Mouse (Mus musculus): ENCODE data around the gene C1rl.
"Not testable (repeated sequence)": the region's sequence is repeated elsewhere in the genome, so short reads cannot be mapped to it uniquely, and the experiment has no call there.

C1rl gene

DNA sequence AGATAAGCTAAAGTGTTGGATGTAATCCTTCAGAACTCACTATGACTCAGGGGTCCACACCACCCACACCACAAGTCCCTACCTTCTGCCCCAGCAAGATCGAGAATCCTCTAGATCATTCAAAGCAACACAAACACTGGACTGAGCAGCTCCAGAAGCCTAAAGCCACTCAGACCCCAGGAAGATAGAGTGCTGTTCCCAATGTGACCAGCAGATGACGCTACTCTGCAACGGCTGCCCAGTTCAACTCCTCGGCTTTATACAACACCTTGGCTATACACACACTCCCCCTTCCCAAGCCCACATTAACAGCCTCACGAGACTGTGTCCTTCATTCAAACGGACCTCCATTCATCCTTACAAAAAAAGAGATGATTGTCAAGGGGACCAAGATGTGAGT lies 20.1 kb upstream of the C1rl start:
- in situ Hi-C loops (cut with MboI, MseI): no loop called here

DNA sequence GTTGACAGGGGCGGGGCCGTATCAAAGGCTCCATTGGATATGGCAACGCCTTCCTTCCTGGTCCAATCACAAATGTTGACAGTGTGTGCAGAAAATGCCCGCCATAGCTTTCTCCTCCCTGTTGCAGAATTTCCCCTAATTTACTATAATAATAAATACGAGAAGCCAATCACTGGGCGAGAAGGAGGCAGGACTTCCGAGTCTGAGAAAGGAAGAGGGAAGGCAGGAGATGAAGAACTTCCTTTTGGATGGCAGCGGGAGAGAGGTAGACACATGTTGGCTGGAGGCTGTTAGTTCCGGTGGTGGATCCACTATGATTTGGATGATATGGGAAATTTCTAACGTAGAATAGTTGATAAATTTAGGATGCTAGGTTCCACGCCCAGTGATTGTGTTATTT lies 18.3 kb upstream of the C1rl start:
- in situ Hi-C loops (cut with MboI, MseI): loop anchor here in 1 of 2 experiments (5.0 kb wide), 1 partner anchor 52 kb away; no protein-coding TSS in a partner anchor

DNA sequence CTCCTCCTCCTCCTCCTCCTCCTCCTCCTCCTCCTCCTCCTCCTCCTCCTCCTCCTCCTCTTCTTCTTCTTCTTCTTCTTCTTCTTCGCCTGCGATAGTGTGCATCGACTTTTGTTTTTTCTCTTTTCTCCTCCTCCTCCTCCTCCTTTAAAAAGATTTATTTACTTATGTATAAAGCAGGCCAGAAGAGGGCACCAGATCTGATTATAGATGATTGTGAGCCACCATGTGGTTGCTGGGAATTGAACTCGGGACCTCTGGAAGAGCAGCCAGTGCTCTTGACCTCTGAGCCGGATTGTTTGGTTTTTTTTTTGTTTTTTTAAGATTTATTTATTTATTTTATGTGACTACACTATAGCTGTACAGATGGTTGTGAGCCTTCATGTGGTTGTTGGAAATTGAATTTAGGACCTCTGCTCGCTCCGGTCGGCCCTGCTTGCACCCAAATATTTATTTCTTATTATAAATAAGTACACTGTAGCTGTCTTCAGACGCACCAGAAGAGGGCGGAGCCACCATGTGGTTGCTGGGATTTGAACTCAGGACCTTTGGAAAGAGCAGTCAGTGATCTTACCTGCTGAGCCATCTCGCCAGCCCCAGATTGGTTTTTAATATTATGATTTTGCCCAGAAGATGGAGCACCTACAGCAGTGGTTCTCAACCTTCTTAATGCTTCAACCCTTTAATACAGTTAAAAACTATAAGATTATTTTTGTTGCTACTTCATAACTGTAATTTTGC lies 17.4 kb upstream of the C1rl start:
- in situ Hi-C loops (cut with MboI, MseI): loop anchor here in 1 of 2 experiments (5.0 kb wide), 1 partner anchor 53 kb away; no protein-coding TSS in a partner anchor

DNA sequence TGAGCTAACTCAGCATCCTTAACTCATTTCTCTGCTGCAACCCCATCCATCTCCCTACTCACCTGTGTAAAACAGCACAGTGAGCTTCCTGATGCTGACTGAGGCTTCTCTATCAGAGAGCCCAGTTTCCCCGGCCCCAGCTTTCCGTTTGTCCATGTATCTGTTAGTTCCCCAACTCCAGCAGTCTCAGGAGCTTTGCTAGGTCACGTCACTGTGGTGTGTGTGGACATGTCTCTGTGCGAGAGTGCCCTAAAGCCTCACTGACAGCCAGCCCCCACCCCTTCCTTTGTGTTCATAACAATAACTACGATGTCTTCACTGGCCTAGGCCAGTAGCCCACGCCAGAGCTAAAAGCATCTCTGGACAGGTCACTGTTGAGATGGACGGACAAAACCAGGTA lies 16.7 kb upstream of the C1rl start:
- in situ Hi-C loops (cut with MboI, MseI): loop anchor here in 1 of 2 experiments (5.0 kb wide), 1 partner anchor 54 kb away; no protein-coding TSS in a partner anchor

DNA sequence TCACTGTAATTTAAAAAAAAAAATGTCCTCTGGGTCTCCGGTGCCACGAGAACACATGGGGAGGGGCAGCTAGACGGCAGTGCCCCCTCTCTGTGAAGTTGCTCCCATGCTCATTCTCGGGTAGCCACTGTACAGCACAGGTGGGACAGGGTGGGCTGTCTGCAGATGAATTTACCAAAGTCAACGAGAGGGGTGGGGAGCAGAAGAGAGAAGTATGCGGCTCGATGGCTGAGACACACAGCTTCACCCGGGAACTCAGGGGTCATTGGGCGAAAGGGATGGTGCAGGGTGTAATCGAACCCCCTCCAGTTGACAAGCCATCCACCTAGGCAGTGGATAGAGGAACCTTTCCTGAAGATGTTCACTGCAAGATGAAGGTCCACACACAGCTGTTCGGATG lies 16.1 kb upstream of the C1rl start:
- in situ Hi-C loops (cut with MboI, MseI): loop anchor here in 1 of 2 experiments (5.0 kb wide), 1 partner anchor 54 kb away; no protein-coding TSS in a partner anchor

DNA sequence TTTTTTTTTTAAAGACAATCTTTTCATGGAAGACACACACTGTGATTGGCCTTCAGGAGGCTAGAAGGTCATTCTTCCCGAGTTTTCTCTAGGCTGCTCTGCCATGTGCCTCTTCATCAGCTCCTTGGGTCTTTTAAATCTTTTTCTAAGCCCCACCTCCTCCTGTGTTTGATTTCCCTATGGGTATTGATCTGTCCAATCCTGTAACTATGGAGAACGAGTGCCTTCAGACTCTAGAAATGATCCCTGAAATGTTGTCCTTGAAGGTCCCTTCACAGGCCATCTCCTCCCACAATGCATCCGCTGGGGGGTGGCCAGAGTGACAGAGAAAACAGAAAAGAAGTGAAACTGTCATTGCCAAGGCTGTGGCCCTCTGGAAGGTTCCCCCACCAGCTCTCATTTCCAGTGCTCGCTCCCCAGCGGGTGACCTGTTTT lies 15.7 kb upstream of the C1rl start:
- in situ Hi-C loops (cut with MboI, MseI): loop anchor here in 1 of 2 experiments (5.0 kb wide), 1 partner anchor 55 kb away; no protein-coding TSS in a partner anchor

DNA sequence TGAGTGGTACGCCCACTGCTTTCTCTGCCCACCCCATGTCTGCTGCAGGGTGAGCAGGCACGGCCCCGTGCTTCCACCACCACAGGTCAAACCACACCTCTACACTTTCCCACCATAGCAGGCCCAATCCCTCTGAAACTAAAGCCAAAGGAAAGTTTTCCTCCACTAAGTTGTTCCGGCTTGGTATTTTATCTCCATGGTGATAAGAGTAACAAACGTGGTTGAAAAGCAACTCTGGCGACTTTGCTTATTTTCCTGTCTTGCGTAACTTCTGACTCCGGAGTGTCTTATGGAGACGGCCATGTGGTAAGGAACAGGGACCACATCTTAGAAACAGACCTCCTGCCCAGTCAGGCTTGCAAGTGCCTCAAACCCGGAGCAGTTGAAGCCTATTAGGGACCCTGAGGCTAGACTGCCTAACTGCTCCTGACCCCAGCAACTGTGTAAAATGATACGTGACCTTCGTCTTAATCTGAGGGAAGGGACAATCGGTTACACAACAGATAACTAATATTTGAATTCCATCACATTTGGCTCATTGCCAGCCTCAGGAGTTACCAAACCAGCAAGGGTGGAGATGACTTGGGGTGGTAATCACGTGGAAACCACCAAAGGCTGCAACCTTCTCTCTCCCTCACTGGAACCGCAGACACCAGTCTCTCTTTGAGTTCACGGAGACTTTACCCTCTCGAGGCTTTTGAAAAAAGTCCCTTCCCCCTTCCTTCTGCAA lies 14.8 kb upstream of the C1rl start:
- in situ Hi-C loops (cut with MboI, MseI): loop anchor here in 1 of 2 experiments (5.0 kb wide), 1 partner anchor 56 kb away; no protein-coding TSS in a partner anchor

DNA sequence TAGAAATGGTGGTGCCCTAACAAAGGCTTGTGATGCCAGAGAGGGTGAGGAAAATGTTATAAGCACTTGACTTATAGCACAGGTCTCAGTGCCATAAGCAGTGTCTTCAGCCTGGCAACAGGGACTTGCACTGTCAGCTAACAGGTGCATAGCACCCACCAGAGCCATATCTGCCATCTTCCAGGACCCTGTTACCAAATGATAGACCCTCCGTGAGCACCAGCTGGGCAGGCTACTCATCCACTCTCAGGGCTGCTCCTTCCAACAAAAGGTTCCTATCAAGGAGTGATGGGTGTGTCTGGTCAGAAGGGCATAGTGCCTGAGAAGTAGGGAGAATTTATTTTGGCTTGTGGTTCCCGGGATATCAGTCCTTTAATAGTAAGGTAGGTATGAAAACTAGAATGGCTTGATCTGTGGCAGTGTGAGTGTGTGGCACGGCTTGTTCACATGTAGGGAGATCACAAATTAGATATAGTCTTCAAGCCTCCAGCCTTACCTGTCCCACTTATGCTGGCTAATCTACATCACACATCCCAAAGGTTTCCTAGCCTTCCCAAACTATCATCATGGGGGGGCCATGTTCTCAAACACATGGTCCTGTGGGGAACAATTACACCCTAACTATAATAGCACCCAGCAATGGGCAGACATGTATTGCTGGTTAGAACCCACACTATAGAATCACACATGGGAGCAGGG lies 13.9 kb upstream of the C1rl start:
- in situ Hi-C loops (cut with MboI, MseI): loop anchor here in 1 of 2 experiments (5.0 kb wide), 1 partner anchor 57 kb away; no protein-coding TSS in a partner anchor

DNA sequence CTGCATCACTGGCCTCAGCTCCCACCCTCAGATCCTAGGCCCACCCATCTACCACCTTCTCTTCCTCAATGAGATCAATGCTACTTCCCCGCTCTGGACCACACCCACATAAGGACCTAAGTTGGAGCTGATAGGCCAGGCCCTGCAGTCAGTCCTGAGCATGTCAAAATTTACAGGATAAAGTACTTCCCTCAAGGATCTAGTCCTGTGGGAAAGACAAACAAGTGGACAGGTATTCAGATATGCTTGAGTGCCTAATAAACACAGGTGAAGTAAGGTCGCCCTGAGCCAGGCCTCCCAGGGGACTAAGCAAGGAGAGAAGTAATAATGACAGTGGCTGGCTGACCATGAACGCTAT lies 13.4 kb upstream of the C1rl start:
- in situ Hi-C loops (cut with MboI, MseI): loop anchor here in 1 of 2 experiments (5.0 kb wide), 1 partner anchor 57 kb away; no protein-coding TSS in a partner anchor

DNA sequence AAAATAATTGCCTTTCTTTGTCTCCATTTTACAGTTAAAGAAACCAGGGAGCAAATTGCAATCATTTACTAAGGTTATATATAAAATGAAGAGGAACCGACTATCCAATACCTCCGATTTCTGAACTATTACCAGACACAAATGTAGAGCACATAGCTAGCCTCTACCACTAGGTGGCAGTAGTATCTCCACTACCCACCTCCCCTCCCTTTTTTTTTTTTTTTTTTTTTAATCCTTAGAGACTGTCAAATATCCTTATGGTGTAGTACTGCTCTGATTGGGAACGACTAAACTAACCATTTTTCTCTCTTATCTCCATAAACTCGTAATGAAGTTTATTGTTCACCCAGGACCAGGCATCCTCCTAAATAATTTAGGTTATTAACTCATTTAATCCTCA lies 12.6 kb upstream of the C1rl start:
- in situ Hi-C loops (cut with MboI, MseI): no loop called here

DNA sequence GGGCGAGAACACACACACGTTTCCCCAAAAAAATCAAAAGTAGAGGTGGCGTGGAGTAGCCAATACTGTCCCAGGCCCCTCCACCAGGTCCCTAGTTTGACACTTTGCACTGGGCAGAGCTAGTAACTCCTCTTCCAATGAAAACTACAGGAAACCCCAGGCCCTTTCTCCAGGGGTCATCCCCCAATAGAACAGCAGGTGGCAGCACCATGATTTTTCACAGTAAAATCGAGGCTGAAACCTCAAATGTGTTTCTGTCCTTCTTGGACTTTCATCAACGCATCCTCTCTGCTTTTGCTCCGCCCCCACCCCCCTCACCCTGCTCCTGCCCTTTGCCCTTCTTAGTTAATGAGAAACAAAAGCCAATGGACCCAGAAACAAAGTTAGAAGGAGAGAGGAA lies 11.3 kb upstream of the C1rl start:
- in situ Hi-C loops (cut with MboI, MseI): no loop called here

DNA sequence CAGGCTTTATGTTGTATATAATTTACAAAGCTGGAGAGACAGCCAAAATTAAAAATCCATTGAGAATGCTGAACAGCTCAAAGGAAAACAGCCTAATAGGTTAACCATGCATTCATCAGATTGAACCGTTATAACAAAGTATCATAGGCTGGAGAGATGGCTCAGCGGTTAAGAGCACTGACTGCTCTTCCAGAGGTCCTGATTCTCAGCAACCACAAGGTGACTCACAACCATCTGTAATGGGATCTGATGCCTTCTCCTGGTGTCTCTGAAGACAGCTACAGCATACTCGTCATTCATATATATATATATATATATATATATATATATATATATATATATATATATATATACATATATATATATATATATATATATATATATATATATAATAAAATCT lies 9.1 kb upstream of the C1rl start:
- in situ Hi-C loops (cut with MboI, MseI): not testable (repeated sequence)

DNA sequence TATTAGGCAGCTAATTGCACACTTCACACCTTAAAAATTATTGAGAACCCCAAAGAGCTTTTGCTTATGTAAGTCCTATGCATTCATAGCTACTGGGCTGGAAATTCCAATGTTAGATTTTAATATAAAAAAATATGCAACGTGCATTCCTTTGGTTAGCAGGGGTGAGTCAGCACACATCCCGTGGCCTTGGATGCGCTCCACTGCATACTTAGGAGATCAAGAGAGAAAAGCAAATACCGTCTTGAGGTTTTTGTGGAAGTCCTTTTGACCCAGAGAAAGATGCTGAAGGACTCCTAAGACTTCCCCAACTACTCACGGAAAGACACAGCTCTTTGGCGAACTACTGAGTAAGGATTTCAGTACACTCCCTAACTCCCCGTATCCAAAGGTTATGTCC lies 8.1 kb upstream of the C1rl start:
- in situ Hi-C loops (cut with MboI, MseI): no loop called here

DNA sequence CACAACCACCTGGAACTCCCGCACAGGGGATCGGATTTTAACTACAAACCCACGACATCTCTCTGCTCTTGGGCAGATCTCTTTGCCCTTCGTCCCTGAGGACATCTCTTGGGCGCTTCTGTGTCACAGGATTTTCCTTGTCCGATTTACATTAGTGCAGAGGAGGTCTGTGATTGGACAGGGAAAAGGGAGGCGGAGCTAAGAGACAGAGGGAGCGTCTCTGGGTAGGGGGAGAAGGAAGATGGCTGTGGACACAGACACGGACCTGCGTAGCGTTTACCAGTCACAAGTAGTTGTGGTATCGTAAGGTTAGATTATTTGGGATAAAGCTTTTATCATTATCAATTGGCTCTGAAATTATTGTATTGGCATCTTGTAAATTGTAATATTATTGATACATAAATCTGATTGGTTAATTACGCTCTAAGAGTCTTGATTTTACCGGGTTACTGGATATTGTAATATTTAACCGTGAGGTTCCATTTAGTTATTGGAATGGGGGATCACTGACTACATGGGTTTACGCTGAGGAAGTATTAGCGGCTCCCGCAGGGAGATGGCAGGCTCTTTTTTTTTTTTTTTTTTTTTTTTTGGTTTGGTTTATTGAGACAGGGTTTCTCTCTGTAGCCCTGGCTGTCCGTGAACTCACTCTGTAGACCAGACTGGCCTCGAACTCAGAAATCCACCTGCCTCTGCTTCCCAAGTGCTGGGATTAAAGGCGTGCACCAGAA lies 7.3 kb upstream of the C1rl start:
- in situ Hi-C loops (cut with MboI, MseI): no loop called here

DNA sequence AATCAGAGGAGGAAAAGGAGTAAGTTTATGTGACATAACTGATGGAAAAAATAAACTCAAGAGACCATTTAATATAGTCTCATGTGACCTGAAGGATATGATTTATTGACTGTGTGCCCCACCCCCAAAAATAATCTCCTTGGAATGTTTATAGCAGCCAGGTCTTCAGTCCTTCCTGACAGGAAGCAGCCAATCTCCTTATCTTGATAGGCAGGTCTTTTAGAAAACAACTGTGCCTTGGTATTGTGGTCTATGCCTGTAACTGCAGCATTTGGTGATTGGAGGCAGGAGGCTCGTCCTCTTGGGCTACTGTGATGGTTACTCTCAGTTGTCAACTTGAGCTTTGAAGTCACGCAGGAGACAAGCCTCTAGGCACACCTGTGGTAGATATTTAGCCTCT lies 5.4 kb upstream of the C1rl start:
- in situ Hi-C loops (cut with MboI, MseI): no loop called here

DNA sequence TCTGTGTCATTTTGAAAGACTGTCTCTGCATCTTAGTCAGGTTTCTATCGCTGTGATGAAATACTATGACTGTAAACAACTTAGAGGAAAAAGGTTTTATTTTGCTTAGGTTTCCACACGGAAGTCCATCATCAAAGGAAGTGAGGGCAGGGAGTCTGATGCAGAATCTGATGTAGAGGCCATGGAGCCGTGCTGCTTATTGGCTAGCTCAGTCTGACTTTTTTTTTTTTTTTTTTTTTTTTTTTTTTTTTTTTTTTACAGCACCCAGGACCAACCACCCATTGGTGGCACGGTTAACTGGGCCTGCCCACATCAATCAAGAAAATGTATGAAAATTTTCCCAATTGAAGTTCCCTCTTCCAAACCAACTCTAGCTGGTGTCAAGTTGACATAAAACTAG lies 4.0 kb upstream of the C1rl start:
- in situ Hi-C loops (cut with MboI, MseI): no loop called here

DNA sequence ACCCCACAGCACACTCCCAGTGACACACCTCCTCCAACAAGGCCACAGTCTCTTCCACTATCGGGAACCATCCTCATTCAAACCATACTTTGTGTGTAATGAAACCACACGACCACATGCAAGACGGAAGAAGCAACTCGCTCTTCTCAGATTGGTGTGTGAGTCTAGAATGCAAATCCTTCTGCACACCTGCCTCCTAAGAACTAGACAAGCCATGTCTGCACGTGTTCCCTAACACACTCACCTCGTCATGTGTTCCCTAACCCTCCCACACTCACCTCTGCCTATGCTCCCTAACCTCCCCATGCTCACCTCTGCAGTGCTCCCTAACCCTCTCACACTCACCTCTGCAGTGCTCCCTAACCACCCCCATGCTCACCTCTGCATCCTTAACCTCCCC lies 1.5 kb upstream of the C1rl start:
- in situ Hi-C loops (cut with MboI, MseI): no loop called here

DNA sequence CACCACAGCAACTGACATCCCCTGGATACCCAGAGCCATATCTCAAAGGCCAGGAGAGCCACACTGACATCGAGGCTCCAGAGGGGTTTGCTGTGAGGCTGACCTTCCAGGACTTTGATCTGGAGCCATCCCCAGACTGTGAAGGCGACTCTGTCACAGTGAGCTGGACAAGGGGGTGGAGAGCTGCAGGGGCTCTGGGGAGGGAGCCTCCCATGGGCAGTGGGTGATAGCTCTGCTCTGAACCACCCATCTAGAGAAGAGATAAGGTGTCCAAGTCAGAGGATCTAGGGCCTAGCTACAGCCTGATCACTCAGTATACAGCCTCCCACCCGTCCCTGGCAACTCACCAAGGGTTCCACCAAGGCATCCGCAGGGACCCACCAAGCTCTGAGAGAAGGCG lies 973 bp downstream of the C1rl start:
- in situ Hi-C loops (cut with MboI, MseI): no loop called here

DNA sequence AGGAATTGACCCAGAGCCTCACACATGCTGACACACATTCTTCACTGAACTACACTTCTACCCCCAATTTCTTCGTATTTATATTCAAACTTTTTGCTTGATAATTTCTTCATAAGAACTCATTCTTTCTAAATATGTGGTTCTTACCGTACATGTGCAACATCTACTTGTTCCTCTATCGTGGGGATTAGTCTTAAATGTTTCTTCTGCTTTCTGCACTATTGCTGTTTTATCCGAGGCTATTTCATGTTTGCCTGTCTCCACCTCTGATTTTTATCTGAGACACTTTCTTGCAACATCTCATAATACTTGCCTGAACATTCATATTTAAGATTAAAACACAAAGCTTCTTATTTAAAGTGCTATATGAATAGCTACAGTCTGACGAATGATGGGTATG lies 3.1 kb downstream of the C1rl start:
- in situ Hi-C loops (cut with MboI, MseI): no loop called here

DNA sequence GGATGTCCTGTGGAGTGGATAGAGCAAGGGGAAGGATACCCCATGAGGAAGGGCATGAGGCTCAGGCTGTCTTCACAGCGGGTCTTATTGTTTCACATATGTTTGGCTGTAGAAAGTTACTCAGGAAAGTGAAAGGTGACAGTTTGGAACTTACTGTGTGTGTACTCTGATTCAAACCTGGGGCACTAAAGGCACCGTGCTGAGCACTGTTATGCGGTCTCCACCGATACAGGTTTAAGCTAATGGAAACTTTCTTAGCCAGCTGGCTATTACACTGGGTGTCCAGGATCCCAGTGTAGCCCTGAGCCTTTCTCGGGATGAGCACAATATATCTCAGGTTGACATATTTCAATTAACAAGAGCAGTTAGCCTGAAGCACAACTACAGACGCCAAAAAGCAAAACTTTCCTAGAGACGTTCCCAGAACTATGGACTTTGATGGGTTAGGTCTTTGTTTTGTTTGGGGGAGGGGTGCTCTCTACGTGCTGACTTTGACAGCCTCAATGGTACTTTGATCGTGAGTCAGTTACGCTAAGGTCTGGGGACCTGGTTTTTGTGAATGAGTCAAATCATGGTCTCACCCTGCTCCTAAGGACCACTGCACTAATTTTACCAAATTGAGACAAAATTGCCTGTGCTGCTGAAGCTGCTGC lies 7.1 kb downstream of the C1rl start:
- in situ Hi-C loops (cut with MboI, MseI): no loop called here

DNA sequence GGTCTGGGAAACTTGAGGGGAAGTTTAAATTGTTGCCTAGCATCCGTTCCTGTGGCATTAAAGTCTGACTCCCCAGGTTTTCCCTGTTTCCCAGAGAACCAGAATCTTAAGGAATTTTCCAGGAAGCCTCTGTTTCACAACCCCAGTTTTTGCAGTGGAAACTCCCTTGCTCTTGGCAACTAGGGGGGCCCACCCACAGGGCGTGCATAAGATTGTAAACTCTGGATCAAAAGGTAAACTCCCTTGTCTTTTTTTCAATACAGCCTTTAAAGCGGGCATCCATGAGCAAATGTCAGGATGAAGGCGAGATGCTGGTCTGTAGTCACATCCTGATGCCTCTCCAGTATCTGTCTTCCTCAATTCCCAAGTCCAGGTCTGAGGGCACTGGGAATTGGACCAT lies 8.6 kb downstream of the C1rl start:
- in situ Hi-C loops (cut with MboI, MseI): no loop called here
